Mouse (Mus musculus) gastrocnemius, adult 2 months (tissue): Measurements from ENCODE around the gene Endod1. TPM values are rescaled to one million over a fixed set of nuclear protein-coding genes. Genes with fewer than 3 reads are reported as not detected.
A peak's percentile ranks its signal among the peaks of the same experiment; 100 is the strongest.

Source experiments
- DNase-seq: peaks from one replicate; pipeline ENCODE4 v3.0.0; 2022
- H3K27ac ChIP-seq: fragments of 200-600 bp; 2 replicates; pipeline ENCODE4 v1.8.1; 2022; ENCODE audit warnings: mild to moderate bottlenecking
- H3K4me3 ChIP-seq: fragments of 200-600 bp; 2 replicates; pipeline ENCODE4 v1.8.1; 2022; ENCODE audit warnings: mild to moderate bottlenecking, moderate library complexity
- CTCF ChIP-seq: fragments of 200-600 bp; IDR thresholded peaks from 2 replicates; pipeline ENCODE4 v1.8.1; 2022; ENCODE audit warnings: antibody characterized with exemption, mild to moderate bottlenecking, moderate library complexity
- intact Hi-C: fragments of 180-260 bp; cut with DNase I; formaldehyde crosslinking; loops from one replicate; pipeline ENCODE4 v1.15.1; 2025
- long read RNA-seq, 2 experiments: library from polyadenylated mRNA; stranded (forward); transcript quantifications; one replicate each; pipeline ENCODE4 v2.0.0; 2021
- total RNA-seq, 2 experiments: library from RNA; stranded (reverse); gene quantifications; 2 replicates each; pipeline ENCODE4 v1.2.3; 2021

The Endod1 gene
- 1 to 10 TPM; 2.7 to 4.5 TPM for total RNA-seq
- long read RNA-seq, experiment 1, full-length matches to known transcripts: 10 of 10 reads
- long read RNA-seq, experiment 1, partial matches to known transcripts: 0 of 10 reads
- long read RNA-seq, experiment 1, other reads (novel, unspliced or antisense): 0 of 10 reads
- long read RNA-seq, experiment 2, full-length matches to known transcripts: 4 of 5 reads
- long read RNA-seq, experiment 2, partial matches to known transcripts: 0 of 5 reads
- long read RNA-seq, experiment 2, other reads (novel, unspliced or antisense): 1 of 5 reads

DNA sequence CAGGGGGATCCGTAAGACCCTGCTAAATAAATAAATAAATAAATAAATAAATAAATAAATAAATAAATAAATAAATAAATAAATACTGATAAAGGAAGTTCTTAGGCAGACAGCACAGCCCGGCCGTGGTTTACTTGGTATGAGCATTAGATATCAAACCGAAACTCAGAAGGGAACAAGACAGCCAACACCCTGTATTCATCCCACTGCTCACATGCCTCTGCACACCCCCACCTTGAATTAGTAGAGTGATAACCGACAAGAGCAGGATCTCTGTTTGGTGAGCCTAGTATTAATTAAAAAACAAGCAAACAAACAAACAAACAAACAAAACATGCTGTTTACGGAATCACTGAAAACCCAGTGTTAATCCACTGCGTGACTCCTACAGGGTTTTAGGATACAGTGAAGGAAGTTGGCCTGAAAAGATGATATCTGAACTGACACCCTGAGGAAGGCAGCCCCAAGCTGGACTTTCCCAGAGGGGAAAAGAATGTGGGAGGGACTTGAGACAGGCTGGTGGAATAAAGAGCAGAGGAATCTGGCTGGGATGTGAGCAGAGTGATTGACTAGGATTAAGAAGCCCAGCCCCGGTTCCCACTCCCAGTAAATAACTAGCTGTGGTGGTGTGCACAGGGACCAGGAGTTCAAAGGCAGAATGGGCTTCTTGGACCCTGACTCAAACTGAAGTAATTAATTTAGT lies at the start of gene Endod1:
Gene Endod1, minus strand, starts transcription at position 155 of the 703 bp plus-strand sequence.
- intact Hi-C loops: loop anchor here (5.0 kb wide), 1 partner anchor 34 kb away; no protein-coding TSS in a partner anchor
- DNase-seq: peak; percentile 34
- no peak for TF ChIP-seq CTCF
- peak within 1 kb of the TSS; percentile 75 for H3K4me3 ChIP-seq
- H3K27ac ChIP-seq: peak within 1 kb of the TSS; percentile 87

DNA sequence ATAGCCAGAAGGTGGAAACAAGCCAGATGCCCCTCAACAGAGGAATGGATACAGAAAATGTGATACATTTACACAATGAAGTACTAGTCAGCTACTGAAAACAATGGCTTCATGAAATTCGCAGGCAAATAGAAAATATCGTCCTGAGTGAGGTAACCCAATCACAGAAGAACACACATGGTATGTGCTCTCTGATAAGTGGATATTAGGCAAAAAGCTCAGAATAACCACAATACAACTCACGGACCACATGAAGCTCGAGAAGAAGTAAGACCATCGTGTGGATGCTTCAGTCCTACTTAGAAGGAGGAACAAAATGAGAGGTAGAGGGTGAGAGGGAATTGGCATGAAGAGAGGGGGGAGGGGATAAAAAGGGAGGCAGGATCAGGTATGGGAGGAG lies 27.8 kb upstream of the Endod1 start:
- no peak for DNase-seq
- intact Hi-C loops: no loop called here
- no peak overlapping the region for H3K27ac ChIP-seq
- TF ChIP-seq CTCF: no peak
- H3K4me3 ChIP-seq: no peak overlapping the region

DNA sequence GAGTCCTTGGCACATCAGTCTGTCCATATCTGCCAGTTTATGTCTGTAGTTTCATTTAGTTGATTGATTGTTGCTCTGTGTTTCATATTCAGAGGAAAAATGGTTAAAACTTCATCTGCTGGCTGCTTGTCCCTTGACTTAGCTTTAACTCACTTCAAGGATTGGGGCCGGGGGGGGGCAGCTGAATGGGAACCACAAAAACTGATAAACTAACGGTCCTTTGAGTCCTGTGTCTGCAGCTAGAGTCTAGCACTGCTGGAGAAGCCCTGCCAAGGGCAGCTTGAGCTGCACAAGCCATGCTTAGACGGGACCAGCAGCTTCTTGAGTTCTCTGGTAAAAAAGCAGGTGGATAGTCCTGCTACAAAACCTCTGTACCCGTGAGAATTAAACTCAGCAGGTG lies 26.7 kb upstream of the Endod1 start:
- no peak for DNase-seq
- TF ChIP-seq CTCF: no peak
- H3K4me3 ChIP-seq: no peak overlapping the region
- intact Hi-C loops: no loop called here
- no peak overlapping the region for H3K27ac ChIP-seq

DNA sequence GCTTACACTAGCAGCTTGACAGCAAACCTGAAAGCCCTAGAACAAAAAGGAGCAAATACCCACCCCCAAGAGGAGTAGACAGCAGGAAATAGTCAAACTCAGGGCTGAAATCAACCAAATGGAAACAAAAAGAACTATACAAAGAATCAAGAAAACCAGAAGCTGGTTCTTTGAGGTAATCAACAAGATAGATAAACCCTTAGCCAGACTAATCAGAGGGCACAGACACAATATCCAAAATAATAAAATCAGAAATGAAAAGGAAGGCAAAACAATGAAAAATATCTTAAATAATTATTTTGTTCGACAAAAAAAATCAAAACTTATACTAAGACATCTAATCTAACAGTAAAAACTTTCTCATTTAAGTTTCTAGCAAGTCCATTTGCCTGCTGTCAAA lies 24.7 kb upstream of the Endod1 start:
- Histone ChIP-seq H3K27ac (no peak overlapping the region), H3K4me3 (no peak overlapping the region)
- no peak for DNase-seq
- intact Hi-C loops: no loop called here
- no peak for TF ChIP-seq CTCF

DNA sequence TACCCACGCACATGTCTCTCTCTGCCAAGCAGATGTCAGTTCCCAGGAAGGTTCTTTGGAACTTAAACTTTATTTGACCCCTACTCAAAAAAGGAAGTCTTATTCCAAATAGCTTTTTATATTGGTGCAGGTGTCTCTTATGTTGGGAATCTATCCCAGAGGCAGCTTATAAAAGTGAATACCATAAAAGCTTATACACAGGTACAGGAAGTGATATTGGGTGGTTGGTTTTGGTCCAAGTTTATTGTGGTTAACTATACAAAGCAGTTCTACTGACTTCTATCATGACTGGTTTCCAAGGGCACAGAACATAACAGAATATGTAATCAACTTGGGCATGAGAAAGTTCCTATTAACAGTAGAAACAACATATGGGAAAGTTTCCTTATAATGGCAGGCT lies 20.8 kb upstream of the Endod1 start:
- intact Hi-C loops: no loop called here

DNA sequence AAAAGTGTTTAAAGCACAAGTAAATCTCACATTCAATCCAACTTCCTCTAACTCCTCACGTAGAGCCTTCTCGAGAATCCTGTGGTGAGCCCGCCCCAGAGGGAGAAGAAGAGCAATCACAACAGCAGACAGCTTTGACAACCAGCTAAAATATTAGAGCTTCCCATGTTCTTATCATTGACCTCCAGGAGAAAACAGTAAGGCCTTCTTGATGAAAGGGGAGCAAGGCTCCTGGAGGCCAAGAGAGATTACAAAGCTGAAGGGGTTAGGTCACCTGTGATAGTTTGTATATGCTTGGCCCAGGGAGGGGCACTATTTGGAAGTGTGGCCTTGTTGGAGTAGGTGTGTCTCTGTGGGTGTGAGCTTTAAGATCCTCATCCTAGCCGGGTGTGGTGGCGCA lies 19.1 kb upstream of the Endod1 start:
- no peak overlapping the region for H3K27ac ChIP-seq
- DNase-seq: no peak
- TF ChIP-seq CTCF: no peak
- intact Hi-C loops: no loop called here
- H3K4me3 ChIP-seq: no peak overlapping the region

More for the DNA sequence above, 20.8 kb upstream of the Endod1 start:
- Histone ChIP-seq H3K27ac (no peak overlapping the region), H3K4me3 (no peak overlapping the region)
- no peak for TF ChIP-seq CTCF
- DNase-seq: no peak

DNA sequence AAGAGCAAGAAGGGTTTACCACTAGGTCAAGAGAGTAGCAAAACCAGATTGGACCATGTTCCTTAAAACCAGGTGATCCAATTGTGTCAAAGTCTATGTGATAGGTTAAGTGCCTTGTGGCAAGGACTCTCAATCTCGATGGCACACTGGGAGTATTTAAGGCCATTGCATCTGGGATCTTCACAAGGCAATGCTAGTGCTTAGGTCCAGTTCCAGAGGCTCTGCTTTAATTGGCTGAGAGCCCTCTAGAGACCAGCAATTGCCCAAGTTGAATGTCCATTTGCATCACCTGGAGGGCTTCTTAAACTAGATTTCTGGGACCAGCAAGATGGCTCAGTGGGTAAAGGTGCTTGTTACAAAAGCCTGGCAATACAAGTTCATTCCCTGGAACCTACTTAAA lies 17.6 kb upstream of the Endod1 start:
- TF ChIP-seq CTCF: no peak
- intact Hi-C loops: no loop called here
- no peak overlapping the region for H3K27ac ChIP-seq
- DNase-seq: no peak
- no peak overlapping the region for H3K4me3 ChIP-seq

DNA sequence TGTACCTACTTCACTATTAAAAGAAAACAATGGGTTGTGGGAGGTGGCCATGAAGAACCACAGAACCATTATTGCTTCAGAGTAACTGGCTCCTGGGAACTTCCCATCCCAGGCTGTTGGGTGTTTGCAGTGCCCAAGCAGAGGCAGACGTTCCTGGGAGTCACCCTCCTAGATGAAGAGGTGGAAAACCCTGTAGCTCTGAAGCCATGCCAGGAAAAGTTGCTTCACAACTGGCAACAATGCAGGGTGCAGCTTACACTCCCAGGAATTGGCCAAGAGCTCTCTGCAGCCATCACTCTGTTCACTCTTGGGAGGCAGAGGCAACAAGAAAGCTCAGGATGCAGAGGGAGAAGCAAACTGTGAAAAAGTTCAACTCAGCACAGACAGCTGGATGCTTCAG lies 16.8 kb upstream of the Endod1 start:
- Histone ChIP-seq H3K4me3 (no peak overlapping the region), H3K27ac (no peak overlapping the region)

DNA sequence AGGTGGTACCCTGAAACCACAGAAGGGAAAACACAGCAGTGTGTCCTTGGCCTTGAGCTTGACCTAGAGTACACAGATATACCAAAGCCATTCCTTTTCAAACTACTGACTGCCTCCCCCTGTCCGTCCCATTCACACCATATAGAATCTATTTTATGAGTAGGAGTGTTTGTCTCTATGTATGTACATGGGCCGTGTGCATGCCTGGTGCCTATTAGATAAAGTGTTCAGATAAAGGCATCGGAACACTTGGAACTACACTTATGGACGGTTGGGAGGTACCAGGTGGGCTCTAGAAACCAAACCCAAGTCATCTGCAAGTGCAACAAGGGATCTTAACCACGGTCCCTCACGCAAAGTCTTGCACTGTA lies 16.1 kb upstream of the Endod1 start:
- DNase-seq: no peak
- Histone ChIP-seq H3K4me3 (no peak overlapping the region), H3K27ac (no peak overlapping the region)
- no peak for TF ChIP-seq CTCF
- intact Hi-C loops: no loop called here

More for the DNA sequence above, 16.8 kb upstream of the Endod1 start:
- TF ChIP-seq CTCF: no peak
- DNase-seq: no peak
- intact Hi-C loops: no loop called here

DNA sequence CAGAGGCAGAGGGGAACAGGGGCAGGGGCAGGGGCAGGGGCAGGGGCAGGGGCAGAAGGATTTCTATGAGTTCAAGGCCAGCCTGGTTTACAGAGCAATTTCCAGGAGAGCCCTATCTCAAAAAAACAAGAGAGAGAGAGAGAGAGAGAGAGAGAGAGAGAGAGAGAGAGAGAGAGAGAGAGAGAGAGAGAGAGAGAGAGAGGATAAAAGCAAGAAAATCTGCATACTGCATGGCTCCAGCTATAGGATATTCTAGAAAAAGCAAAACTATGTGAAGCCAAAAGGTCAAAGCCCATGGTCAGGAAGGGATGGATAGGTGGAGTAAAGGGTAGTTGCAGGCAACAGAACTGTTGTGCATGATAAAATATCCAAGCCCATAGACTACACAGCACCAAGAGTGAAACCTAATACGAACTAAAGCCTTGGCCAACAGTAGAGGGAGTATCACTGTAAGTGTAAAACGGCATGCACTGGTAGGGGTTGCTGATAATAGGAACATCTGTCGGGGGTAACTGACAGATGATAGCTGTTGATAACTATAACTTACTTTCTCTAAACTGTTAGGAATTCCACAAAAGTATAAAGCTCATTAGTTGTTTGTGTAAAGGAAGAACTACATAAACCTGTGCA lies 15.6 kb upstream of the Endod1 start:
- DNase-seq: no peak
- H3K27ac ChIP-seq: no peak overlapping the region
- no peak overlapping the region for H3K4me3 ChIP-seq
- TF ChIP-seq CTCF: no peak
- intact Hi-C loops: no loop called here

DNA sequence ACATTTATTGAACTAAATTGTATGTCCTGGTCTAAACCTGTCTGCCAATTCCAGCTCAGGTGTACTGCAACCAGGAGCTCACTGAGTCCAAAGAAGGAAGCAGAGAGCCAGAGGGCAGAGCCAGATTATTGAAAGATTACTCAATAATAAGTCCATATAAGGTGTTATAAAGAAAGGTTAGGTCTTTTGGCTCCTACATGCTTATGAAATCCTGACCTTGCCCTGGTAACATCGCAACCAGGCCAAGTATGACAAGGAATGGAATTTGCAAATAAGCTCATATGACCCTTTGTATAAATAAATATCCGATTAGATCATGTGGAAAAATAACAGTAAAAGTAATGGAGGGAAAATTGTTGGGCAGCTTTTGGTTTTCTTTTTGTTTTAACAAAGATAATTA lies 14.8 kb upstream of the Endod1 start:
- Histone ChIP-seq H3K4me3 (no peak overlapping the region), H3K27ac (no peak overlapping the region)
- no peak for DNase-seq
- TF ChIP-seq CTCF: no peak
- intact Hi-C loops: no loop called here

DNA sequence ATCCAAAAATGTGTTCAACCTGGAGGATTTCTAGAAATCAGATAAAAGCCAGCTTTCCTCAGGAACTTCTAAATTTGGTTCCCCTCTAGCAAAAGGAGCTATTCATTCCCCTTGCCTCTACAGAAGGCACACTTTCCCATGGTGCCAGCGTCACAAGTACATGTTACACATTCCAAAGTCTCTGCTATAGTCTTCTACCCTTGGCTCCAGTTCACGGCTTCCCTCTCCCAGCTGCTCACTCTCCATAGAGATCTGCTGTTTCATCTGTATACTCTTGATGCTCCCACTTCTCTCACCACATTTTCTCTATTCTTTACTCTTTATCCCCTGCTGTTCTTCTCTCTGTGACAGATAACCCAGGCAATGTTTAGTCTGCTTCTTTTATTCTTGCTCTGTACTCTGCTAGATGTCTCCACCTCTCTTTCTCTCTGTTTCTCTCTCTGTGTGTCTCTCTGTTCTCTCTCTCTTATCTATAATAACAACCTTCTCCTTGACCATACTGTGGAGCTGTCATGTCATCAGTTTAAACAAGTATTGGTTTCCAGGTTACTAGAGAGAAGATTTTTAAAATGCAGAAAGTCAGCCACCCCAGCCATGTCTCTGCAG lies 13.8 kb upstream of the Endod1 start:
- Histone ChIP-seq H3K27ac (no peak overlapping the region), H3K4me3 (no peak overlapping the region)
- no peak for DNase-seq
- intact Hi-C loops: no loop called here
- TF ChIP-seq CTCF: no peak

DNA sequence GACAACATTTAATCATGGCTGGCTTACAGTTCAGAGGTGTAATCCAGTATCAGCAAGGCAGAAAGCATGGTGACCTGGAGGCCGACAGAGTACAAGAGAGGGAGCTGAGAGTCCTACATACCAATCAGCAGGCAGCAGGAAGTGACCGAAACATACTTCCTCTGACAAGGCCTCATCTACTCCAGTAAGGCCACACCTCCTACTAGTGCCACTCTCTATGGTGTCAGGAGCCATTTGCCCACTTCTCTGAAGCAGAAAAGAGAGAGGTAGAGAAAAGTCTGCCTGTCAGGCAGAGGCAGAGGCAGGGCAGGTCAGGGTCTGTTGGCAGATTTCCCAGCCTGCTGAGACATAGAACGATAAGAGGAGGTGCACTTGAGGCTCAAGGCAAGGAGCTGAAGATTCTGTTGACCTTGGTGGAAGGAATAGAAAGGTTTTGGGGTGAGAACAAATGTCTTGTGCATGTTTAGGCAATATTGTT lies 10.6 kb upstream of the Endod1 start:
- no peak overlapping the region for H3K4me3 ChIP-seq
- intact Hi-C loops: no loop called here
- no peak overlapping the region for H3K27ac ChIP-seq
- no peak for DNase-seq
- no peak for TF ChIP-seq CTCF
